Mouse (Mus musculus): ENCODE measurements around the gene Olfr504.

GRCm38 (mm10) chr7:108542416-108542815 lies 23.2 kb downstream of the Olfr504 start:
- no peak for TF ChIP-seq CTCF (IDR thresholded peaks at IDR 0.05; ENCODE audit: low read depth, low read length)
- TF ChIP-seq POLR2A (IDR thresholded peaks at IDR 0.05; ENCODE audit: borderline replicate concordance, low read depth, low read length): no peak

Measured in bone marrow macrophage, adult 2 months (primary cell).